Mouse (Mus musculus): Measurements from ENCODE around the gene Washc4. TPM values are rescaled to one million over a fixed set of nuclear protein-coding genes. Genes with fewer than 3 reads are reported as not detected.

Gene Washc4
- 46.9 to 51.5 TPM (median 49.6 TPM) in 4 replicates for total RNA-seq (2023; ENCODE audit: inconsistent age)

DNA sequence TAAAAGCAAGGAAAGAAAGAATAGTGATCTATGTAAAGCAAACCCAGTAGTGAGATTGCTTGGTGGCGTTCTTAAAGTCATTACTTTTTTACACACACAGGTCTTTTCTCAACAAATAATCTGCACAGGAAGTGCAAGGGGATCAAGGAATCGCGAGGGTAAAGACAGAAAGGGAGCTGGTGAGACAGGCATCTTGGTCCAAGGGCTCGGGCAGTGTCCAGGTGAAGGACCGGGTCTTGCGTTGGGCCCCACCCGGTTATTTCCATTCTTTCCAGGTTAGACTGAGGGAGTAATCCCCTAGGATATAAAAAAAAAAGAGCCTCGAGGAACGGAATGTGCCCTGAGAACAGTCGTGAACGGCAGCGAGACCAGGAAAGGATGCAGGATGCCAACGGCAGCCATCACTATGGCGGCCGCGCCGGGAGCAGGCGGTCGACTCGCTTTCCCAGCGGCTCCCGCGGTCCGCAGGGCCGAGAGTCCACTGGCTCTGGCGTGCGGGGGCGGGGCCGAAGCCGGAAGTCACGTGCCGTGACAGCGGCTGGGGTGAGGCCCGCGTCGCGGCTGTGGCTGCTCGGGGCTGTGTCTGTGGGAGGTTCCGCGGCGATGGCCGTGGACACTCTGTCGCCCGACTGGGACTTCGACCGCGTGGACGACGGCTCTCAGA is at the start of gene Washc4:
Washc4 (plus strand) TSS at position 314 of the 664 bp plus-strand sequence.

DNA sequence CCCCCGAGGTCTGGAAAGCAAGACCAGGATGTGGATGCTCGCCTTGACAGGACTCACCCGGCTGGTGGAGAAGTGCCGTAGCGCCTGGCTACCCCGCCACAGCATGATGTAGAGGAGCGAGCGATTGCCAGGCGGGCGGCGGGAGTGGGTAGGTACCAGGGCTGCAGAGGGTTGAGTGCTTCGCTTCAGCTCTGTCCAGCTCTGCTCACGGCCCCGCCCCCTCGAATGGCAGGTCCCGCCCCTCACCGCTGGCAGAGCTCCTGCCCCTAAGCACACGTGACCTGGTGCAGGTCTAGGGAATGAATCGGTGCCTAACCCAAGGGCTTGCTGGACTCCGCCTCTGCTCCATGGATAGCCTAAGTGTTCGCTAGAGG is 9.7 kb upstream of the Washc4 start, which contains the start of gene Aldh1l2:
Aldh1l2 (minus strand) TSS at position 231 of the 374 bp plus-strand sequence.

Other genes starting within 250 kb of the Washc4 start
- 48.9 to 61.7 TPM (median 59.9 TPM) in 4 replicates for gene Slc41a2, start 205.9 kb upstream of the Washc4 start, total RNA-seq (2023; ENCODE audit: inconsistent age)
- 2.6 to 2.8 TPM (median 2.7 TPM) in 4 replicates for gene D10Wsu102e, start 183.5 kb upstream of the Washc4 start, total RNA-seq (2023; ENCODE audit: inconsistent age)
- not detected in 4 replicates for gene Aldh1l2, start 9.6 kb upstream of the Washc4 start, total RNA-seq (2023; ENCODE audit: inconsistent age)
- gene Appl2, start 105.0 kb downstream of the Washc4 start, total RNA-seq (2023; ENCODE audit: inconsistent age): 15.7 to 21.7 TPM (median 16.8 TPM) in 4 replicates
- gene 1500009L16Rik, start 179.1 kb downstream of the Washc4 start, total RNA-seq (2023; ENCODE audit: inconsistent age): not detected in 4 replicates